Mouse (Mus musculus): ENCODE results near the gene Frem2. TPM values are rescaled to one million over a fixed set of nuclear protein-coding genes. Genes with fewer than 3 reads are reported as not detected.

The Frem2 gene
- total RNA-seq, 2 experiments from 2014 or later: 2.3 to 2.7 TPM

- peak; percentile 27 to 54 for DNase-seq (ENCODE audit: low spot score in 2 of 2)
- intact Hi-C loops (cut with DNase I): no loop called here
These were observed 93.4 kb downstream of the Frem2 start for GRCm38 (mm10) chr3:53563746-53564145.

GRCm38 (mm10) chr3:53561813-53562212 is 95.3 kb downstream of the Frem2 start:
- intact Hi-C loops (cut with DNase I): no loop called here
- no peak for DNase-seq (ENCODE audit: low spot score in 2 of 2)

- intact Hi-C loops (cut with DNase I): no loop called here
- DNase-seq (ENCODE audit: low spot score in 2 of 2): no peak
These were observed 98.1 kb downstream of the Frem2 start for GRCm38 (mm10) chr3:53559056-53559455.

GRCm38 (mm10) chr3:53558230-53558629 is 98.9 kb downstream of the Frem2 start:
- DNase-seq (ENCODE audit: low spot score in 2 of 2): no peak
- intact Hi-C loops (cut with DNase I): no loop called here

- intact Hi-C loops (cut with DNase I): no loop called here
- no peak for DNase-seq (ENCODE audit: low spot score in 2 of 2)
These were observed 99.6 kb downstream of the Frem2 start for GRCm38 (mm10) chr3:53557388-53558214.

GRCm38 (mm10) chr3:53555031-53555952 is 101.9 kb downstream of the Frem2 start:
- intact Hi-C loops (cut with DNase I): no loop called here
- DNase-seq (ENCODE audit: low spot score in 2 of 2): no peak

GRCm38 (mm10) chr3:53552691-53553090 is 104.5 kb downstream of the Frem2 start:
- DNase-seq (ENCODE audit: low spot score in 2 of 2): no peak
- intact Hi-C loops (cut with DNase I): no loop called here

GRCm38 (mm10) chr3:53532091-53532490 is 125.1 kb downstream of the Frem2 start:
- no peak for DNase-seq (ENCODE audit: low spot score in 2 of 2)
- intact Hi-C loops (cut with DNase I): no loop called here

GRCm38 (mm10) chr3:53530305-53530704 is 126.8 kb downstream of the Frem2 start:
- no peak for DNase-seq (ENCODE audit: low spot score in 2 of 2)
- intact Hi-C loops (cut with DNase I): no loop called here

- intact Hi-C loops (cut with DNase I): loop anchor here (2.0 to 10.0 kb wide), 4 partner anchors 132 to 632 kb away; partner anchors contain the start of genes Frem2, Trpc4 and Ufm1
- DNase-seq (ENCODE audit: low spot score in 2 of 2): peak; percentile 88 to 93
These were observed 131.4 kb downstream of the Frem2 start for GRCm38 (mm10) chr3:53525737-53526136.

- intact Hi-C loops (cut with DNase I): loop anchor here (10.0 kb wide), 1 partner anchor 342 kb away; the partner anchor contains the start of gene Ufm1
- no peak for DNase-seq (ENCODE audit: low spot score in 2 of 2)
These were observed 134.4 kb downstream of the Frem2 start for GRCm38 (mm10) chr3:53522794-53523193.

GRCm38 (mm10) chr3:53514221-53515065 is 142.7 kb downstream of the Frem2 start:
- intact Hi-C loops (cut with DNase I): no loop called here
- no peak for DNase-seq (ENCODE audit: low spot score in 2 of 2)

- intact Hi-C loops (cut with DNase I): no loop called here
- DNase-seq (ENCODE audit: low spot score in 2 of 2): no peak
These were observed 144.1 kb downstream of the Frem2 start for GRCm38 (mm10) chr3:53513096-53513495.

- DNase-seq (ENCODE audit: low spot score in 2 of 2): peak in 1 of 2 experiments; percentile 20
- intact Hi-C loops (cut with DNase I): no loop called here
These were observed 154.7 kb downstream of the Frem2 start for GRCm38 (mm10) chr3:53502428-53502827.

GRCm38 (mm10) chr3:53498351-53498905 is 158.7 kb downstream of the Frem2 start:
- intact Hi-C loops (cut with DNase I): no loop called here

GRCm38 (mm10) chr3:53488353-53488752 is 168.8 kb downstream of the Frem2 start, which contains the start of gene Stoml3:
Gene Stoml3, plus strand, starts transcription at chr3:53488653.
- no peak for DNase-seq (ENCODE audit: low spot score in 2 of 2)
- intact Hi-C loops (cut with DNase I): no loop called here

More at GRCm38 (mm10) chr3:53498351-53498905, 158.7 kb downstream of the Frem2 start:
- DNase-seq (ENCODE audit: low spot score in 2 of 2): no peak

GRCm38 (mm10) chr3:53486996-53487576 is 170.1 kb downstream of the Frem2 start:
- DNase-seq (ENCODE audit: low spot score in 2 of 2): no peak
- intact Hi-C loops (cut with DNase I): no loop called here

- intact Hi-C loops (cut with DNase I): no loop called here
- DNase-seq (ENCODE audit: low spot score in 2 of 2): no peak
These were observed 170.6 kb downstream of the Frem2 start for GRCm38 (mm10) chr3:53486561-53486960.

Measured in left cerebral cortex, postnatal 14 days (tissue).